Mouse (Mus musculus) cerebellum, adult 9-10 months (tissue): ENCODE data around the gene Slc2a13.

Source experiments
- DNase-seq: peaks from one replicate; pipeline ENCODE4 v3.0.0; 2022

Slc2a13 gene

DNA sequence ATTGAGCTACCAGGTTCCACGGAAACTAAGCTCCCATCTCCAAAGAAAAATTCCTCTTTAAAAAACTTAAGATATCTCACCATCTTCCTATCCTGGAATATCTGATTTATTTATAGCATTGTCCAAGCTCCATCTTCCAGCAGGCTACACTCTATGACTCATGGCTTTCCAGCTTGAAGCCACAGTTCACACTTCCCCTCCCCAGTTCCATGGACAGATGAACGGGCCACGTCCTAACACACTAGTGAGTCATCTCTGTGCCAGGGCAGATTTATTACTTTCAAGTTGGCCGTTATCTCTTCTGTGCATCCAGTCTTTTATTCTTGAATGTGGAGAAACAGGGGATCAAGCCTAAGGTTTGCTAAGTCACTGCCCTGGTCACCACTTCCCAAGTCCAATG lies 78.0 kb downstream of the Slc2a13 start:
- DNase-seq, result peak; percentile 60

DNA sequence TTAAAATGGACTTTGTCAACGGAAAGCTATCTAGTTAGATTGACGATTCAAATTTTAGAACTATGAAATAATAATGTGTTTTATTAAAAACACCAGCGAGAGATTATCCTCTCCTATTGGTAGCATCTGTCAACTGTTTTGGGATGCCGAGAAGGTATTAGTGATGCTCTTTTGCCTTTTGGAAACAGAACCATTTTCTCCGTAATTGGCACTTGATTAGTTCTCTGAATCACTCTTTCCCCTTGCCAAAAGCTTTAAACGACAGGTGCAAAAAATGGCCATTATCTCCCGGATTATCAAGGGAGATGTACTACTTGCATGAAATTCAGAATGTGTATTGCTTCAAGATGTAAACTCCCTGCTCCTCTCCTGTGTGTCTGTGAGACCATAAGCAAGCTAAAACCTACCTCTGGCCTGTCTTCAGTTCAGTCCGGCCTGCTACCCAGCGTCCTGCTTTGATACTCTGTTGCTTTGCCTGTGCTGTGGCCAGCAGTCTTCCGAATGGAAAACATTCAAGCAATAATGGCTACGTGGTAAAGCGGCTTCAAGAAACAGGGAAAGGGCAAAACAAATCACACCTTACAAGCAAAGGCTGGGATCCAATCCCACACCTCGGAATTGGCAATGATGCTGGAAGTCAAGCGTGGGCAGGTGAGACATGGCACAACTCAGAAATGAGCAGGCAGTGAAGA lies 93.0 kb downstream of the Slc2a13 start:
- DNase-seq, result peak; percentile 76

DNA sequence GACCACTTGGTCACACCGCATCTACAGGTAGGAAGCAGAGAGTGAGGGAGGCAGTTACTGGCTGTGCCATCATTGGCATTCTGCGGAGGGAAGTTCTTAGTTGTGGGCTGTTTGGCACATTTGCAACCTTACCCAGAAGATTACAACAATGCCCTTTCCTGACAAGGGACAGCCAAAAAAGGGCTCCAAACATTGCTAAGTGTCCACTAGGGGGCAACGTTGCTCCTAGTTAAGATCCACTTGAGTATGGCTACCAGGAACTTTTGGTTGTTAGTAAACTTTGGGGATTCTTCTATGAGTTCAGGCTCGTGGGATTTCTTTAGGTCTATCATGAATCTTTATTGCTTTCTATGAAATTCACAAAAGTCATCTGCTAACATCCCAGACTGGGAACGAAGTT lies 95.3 kb downstream of the Slc2a13 start:
- peak; percentile 67 for DNase-seq

DNA sequence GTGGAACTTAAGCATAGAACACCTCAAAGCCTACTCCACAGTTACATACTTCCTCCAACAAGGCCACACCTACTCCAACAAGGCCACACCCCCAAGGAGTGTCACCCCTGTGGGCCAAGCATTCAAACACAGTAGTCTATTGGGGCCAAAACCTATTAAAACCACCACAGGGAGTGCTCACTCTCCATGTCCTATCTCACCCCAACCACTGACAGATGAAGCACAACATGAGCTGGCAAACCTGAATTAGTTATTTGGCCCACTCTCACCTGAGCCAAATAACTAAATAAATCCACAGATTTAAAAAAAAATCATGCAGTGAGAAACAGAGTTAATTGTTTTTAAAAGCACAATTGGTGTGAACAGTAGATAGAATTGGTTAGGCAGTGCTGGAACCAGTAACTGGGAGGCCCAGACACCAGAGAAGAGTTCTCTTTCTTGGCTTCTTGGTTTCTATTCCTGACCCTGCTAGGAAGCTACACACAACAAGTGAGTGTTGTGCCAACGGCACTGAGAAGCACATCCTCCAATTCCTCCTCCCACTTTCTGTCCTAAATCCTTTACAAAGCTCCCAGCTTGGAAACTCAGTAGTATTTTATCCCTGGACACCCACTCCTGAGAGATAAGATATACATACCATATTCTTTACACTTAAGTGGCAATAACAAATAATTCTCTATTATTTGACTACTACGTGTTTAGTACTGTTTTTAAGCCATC lies 99.2 kb downstream of the Slc2a13 start:
- peak; percentile 59 for DNase-seq

DNA sequence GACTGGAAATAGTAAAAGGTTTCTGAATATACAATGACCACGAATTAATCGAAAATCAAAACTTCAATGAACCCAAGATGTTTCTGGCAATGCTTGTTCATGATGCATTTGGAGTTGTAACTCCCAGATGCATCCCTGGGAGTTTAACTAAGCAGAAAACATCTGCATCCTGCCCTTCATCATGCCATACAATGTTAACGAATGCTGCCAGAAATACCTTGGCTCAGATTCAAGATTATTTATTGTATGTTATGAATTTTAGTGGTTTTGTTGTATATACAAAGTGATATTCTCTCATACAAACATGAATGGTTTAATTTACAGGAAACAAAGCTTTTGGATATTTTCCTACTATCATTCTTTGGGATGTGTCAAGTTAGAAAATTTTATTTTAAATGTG lies 107.7 kb downstream of the Slc2a13 start:
- DNase-seq, result no peak

DNA sequence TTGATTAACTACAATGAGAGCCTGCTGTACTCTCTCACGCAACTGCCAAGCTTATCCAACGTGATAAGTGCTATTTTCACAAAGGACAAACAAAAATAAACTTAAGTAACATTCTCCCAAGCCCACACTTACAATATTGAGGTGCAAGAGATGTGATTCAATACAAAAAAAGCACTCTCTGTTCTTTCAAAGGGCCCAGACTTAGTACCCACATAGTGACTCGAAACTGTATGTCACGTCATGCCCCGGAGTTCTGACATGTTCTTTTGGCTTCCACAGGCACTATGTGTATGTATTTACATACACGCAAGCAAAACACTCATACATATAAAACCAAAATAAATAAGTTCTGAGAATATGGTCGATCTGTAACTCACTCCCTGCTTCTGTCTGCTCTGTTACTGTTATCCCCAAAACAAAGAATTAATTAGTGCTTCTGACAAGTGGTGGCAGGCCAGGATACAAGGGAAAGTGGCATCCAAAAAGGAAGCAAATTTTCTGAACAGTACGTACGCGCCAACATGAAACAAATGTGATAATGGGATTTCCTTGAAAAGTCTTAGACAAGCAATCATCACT lies 109.1 kb downstream of the Slc2a13 start:
- DNase-seq, result no peak

DNA sequence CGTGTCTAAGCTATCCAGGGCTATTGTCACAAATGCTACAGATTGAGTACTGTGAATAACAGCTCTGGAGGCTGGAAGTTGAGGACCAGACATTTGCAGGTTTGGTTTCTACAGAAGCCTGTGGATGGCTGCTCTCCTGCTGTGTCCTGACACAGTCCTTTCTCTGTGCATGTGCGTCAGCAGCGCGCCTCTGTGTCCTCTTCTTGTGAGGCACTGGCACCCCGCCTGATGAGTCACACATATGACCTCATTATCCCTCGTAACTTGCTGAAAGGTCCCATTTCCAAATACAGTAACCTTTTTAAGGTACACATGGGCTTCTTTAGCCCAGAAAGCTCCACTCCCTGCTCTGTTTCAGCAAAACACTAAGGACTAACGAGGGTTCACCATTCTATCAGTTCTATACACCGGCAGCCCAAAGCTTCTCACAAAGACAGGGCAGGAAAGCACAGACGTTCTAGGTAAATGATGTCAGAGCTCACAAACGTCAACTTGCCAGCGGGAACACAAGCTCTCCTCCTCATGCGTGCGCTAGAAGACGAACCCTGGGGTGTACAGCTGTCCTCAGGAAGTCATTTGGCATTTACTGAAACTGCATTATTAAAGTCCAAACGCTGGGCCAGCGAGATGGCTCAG lies 109.9 kb downstream of the Slc2a13 start:
- peak; percentile 90 for DNase-seq

DNA sequence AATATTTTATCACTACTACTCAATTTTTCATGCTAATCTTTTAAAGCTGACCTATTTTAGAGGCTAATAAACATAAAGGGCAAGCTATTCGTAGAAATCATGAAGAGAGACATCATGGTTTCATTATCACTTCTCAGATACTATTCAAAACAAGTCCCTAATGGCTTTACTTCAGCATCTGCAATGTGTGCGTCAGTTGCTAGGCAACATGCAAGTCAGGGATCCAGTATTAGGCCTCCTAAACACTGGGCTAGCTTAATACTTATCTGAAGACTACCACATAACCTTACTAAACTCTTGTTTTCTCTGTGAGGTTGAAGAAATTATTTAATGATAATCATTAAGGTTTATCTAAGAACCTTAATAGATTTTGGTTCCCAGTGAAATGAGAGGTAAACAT lies 111.1 kb downstream of the Slc2a13 start:
- DNase-seq, result no peak

DNA sequence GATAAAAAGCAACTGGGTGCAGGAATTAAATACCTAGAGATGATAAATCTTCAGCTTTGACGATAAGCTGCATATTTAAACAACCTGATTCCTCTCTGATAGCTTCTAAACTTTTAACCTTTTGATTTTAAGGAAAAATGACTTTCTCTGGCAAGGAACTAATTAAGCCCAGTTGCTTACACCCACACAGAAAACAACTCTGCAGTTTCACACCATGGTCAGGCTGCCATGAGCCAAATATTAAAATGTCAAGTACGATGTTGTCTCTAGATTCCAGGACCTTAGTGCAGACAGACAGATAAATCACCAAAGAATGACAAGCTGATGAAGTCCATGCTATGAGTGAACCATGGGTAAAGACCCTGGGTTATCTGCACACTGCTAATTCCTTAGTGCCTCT lies 115.9 kb downstream of the Slc2a13 start:
- no peak for DNase-seq

DNA sequence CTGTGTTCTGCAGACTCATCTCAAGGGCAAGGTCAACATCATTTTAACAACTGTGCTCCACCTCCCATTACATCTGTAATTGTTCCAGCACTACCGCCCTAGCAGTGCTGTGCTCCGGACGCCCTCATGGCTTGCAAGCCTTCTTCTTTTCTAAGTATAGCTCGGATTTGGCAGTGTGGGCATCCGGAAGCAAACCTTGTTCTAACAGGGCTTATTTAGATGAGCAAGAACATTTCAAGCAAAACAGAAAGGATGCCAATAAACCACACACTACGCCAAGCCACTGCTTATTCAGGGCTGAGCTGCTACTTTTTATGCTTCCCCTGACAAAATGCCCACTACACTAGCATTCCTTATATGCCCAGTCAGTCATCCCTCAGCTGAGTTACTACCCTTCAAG lies 127.7 kb downstream of the Slc2a13 start:
- peak; percentile 74 for DNase-seq

DNA sequence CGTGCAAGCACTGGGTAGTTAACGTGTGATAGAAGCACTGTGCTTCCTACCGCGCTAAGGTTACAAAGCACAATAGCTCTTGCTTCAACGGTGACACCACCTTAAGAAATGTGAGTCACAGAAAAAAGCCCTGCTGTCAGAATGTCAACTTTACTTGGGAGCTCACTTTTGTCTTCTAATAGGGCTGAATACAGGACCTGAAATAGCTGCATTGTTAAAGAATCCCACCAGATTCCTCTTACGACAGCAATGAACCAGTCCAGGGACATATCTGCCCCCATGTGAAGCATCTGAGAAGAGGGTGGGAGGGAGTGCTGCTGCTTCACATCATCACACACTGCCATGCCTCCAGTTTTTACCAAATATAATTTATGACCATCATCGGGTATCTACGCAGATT lies 129.6 kb downstream of the Slc2a13 start:
- DNase-seq, result no peak

DNA sequence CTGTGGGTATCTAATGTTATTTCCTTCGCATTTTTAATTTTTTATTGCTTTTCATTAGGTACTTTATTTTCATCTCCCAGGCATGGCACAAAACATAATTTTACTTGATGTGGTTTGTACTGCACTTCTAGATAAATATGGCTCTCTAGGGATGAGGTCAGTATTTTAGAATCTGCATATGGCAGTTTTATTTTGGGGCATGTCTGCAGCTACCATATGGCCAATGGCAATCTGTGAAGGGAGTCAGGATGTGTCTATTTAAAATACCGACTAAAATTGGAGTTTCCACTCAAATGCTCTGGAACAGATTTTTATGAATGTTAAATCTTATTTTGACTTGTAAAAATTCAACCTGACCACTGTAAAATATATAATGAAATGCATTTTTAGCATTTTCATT lies 133.2 kb downstream of the Slc2a13 start:
- peak; percentile 87 for DNase-seq

DNA sequence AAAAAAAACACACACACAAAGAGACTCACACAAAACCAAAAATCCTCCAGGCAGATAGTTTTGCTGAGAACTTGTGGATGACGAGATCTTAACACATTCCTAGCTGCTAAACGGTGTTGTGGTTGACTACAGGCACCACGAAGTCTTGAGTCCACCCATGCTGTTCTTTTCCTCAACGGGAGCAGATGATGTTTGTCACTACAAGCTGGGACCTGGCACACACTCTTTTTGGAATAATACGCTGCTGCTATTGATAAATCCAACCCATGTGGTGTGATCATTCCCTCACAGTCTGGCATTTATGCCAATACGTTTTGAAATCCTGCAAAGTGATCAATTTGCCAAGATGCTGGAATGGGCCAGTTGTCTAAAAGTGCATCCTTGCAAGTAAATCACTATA lies 147.6 kb downstream of the Slc2a13 start:
- DNase-seq, result no peak

DNA sequence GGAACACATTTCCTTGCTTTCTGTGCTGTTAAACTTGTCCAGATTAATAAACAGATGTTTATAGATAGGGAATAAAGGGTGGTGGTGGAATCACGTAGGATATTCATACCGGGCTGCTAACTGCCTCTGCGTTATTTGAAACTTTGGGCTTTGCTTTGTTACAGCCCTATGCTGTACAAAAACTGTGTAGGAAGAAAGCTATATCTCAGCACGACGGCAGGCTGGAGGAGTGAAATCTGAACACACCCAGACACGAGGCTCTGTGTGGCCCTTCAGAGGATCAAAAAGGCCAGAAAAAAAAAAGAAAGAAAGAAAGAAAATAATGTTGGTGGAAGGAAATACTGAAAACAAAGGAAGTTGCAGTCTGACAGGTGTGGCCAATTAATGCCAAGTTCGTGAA lies 166.1 kb downstream of the Slc2a13 start:
- no peak for DNase-seq

DNA sequence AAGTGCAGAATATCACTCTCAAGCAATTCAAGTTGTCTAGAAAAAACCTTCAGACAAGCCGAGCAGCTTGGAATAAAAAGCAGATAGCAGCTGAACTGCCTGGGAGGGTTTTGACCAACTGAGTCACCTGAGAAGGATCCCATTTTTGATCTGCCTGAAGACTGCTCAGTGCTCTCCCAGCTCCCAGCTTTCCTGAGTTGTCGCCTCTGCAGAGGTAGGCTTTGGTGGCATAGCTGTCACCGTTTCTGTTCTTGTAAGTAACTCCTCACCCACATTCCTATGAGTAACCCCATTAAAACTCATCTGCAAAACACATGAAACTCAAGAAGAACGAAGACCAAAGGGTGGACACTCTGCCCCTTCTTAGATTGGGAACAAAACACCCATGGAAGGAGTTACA lies 177.9 kb downstream of the Slc2a13 start:
- no peak for DNase-seq

DNA sequence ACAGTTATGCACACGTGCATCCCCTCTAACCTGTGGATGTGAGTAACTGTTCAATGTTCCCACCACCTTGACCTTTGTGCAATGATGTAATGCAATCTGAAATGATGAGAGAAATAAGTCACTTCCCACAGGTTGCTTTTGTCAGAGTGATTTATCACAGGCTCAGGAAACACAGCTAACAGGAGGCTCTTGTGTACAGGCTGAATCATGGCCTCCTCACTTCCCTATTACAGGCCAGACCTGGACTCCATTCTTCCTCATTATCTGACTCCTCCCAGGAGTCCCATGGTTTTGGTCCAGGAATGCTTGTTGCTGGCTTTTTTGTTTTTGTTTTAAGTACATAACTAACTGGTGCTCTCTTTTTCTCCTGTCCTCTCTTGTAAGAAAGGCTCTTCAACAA lies 189.4 kb downstream of the Slc2a13 start:
- DNase-seq, result no peak

DNA sequence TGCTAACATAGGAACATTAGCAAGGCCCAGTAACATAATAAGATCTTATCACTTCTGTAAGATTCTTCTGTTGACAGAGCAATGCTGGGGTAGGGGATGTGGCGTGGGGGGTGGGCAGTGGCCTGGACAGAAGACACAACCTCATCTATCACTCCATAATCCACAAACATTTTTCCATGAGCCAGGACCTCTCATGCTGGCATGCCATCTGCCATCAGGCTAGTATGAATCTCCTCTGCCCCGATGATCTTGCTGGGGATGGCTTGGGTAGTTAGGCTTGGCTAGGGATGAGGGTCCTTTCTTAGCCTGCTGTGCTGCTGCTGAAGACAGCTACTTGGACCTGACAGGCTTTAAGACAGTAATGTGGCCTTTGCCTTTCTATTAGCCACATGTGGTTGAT lies 190.5 kb downstream of the Slc2a13 start:
- no peak for DNase-seq

DNA sequence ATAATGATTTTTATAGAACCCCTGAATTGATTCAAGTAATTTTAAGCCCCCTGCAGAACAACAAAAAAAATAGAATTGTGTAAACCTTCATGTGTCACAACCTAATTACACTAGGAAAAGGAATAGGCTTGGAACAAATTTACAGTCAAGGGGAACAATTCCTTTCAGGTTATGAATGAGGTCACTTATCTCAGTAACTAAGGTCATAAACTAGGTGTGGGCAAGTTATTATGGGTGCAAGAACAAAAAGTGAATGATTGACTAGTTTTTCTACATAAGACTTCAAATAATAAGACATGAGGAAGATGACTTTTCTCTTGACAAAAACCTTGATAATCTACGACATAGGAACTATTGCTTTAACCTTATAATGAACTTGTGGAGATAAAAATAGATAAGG lies 191.2 kb downstream of the Slc2a13 start:
- no peak for DNase-seq

DNA sequence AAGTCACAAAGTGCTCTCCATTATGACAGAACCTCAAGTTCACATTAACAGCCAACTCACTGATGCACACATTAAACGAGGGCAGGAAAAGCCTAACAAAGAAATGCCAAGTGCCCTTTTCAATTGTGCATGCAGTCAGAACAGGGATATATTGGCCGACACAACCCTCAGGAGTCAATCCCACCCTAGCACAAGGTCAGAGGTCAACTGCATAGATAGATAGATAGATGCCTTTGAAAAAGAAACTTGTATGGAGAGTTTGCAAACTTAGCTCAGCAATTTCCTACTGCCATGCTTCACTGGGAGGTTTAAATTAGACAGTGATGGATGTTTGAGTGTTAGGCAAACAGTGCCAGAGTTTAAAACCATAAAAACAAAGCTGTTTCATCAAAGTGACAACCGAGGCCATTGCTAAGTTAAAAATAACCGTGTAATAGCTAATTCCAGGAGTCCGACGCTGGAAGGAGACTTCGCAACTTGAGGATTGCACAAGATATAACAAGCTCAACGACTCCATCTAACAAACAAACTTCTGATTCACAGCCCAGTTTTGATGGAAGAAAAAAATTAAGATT lies 194.2 kb downstream of the Slc2a13 start:
- no peak for DNase-seq

DNA sequence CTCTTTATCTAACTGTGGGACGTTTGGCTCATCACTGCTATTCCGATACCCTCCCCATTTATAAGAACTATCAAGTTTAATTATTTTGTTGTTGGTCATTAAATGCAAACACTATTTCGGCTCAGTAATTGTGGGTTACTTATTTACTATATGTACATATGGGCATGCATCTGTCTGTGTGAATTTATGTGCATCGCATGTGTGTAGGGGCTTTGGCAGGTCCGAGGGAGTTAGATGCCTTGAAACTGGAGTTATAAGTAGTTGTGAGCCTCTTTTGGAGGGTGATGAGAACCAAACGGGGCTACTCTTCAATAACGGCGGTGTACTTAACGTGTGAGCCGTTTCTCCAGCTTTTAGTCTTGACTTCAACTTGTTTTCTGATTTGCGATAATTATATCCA lies 195.5 kb downstream of the Slc2a13 start:
- no peak for DNase-seq

DNA sequence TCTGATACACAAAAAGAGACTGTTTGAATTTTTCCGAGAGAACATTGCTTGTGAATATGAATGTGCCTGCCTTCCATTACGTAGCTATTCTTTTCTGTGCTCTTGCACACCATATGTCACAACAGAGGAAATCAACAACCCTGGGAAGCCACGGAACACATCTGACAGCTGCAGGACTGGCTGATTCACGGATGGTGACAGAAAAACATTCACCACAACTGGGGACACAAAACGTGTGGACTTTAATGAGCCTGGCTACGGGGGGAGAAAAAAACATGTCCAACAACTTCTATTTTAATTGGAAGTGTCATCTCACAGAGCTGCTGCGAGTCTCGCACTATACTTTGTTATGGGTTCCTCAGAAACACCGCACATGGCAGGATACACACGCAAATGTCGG lies 196.0 kb downstream of the Slc2a13 start:
- peak; percentile 50 for DNase-seq

DNA sequence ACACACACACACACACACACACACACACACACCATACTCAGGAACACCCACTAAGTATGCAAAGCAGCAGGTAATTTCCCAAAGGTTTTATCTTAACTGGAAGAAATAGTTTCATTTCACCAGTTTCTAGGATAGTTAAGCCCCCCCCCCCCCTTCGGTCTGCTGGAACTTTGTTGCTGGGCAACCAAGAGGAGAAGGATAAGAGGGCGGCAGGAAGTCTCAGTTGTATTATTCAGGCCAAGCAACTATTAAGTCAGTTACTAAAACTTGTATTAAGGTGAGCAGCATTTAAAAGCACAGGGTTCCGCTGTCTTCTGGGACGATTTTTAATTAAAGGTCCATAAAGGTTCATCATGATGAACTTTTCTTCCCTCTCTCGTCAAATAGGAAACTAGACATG lies 198.6 kb downstream of the Slc2a13 start:
- DNase-seq, result no peak

DNA sequence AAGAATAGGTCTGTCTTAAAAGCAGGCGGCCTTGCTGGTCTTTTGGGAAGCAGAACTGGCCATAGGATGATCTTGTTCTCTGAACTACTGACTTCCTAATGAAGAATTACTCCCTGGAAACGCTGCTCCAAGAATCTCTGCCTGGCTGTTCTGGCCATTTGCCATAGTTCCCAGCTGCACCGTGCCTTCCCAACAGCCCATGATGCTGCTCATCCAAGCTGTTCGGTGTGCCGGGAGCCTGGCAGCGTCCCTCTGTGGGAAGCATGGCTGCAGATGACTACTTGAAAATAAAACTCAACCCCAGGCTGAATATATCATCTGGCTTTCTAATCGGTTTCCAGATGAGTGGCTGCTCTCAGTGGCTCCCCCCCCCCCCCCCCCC lies 199.9 kb downstream of the Slc2a13 start:
- peak; percentile 82 for DNase-seq
